In the genomic region with DNA sequence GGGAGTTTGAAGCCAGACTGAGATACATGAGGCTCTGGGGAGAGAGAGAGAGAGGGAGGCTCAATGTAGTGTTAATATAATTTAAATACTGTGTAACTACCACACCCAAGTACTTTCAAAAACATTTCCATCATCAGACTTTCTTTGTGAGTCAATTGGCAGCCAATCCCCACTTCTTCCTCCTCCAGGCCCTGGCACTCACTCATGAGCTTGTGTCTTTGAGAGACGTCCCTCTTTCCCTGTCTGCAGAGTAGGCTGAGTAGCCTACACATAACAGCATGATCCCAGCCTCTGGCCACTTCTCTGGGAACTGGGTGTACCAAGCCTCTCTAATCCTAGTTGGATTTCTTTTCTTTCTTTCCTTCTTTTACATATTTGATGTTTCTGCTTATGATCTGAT, we compare ENCODE assay signal across 14 mouse cellular contexts. TPM values are rescaled to one million over a fixed set of nuclear protein-coding genes. Genes with fewer than 3 reads are reported as not detected.
"Had no signal": no experiment of that assay in that cellular context is flagged by ENCODE, and none has a peak within 500 bp of the region (broad histone marks: within the 10 kb centered on the region; RNA-seq: fewer than 3 reads in every experiment).

No protein-coding gene starts in this region.

- DNase-seq: lung, adult 18-20 months; lung, embryonic 14.5 days; lung, postnatal 10 days; lung, postnatal 4 days; midbrain, embryonic 14.5 days; retina, postnatal 1 day; right cerebral cortex, postnatal 14 days; right cerebral cortex, postnatal 4 days; thymus, adult 18-20 months; thymus, postnatal 14 days; thymus, postnatal 36 days had no signal

- ATAC-seq: midbrain, embryonic 16.5 days had no signal

RNA-seq across cellular contexts. Expression of gene Ocm, which starts 44.8 kb away (rescaled TPM):
- total RNA-seq: megakaryocyte, adult 5-6 weeks; megakaryocyte-erythroid progenitor cell, adult 5-6 weeks had no signal
